Mouse (Mus musculus): Measurements from ENCODE around the gene Dnajc1.

- TF ChIP-seq KAT2A (conservative IDR thresholded peaks at IDR 0.05; ENCODE audit: low read depth, low read length) (no peak), TAL1 (IDR thresholded peaks at IDR 0.05; ENCODE audit: low read length) (no peak), USF1 (IDR thresholded peaks at IDR 0.05; ENCODE audit: low read depth, low read length) (no peak), MYC (IDR thresholded peaks at IDR 0.05; ENCODE audit: low read depth, low read length) (no peak), CTCF (IDR thresholded peaks at IDR 0.05 in 2 of 3, conservative IDR thresholded peaks at IDR 0.05 in 1 of 3; ENCODE audit: control insufficient read depth in 1 of 3, insufficient read depth in 1 of 3, low read depth in 2 of 3, low read length in 3 of 3, poor library complexity in 1 of 3, severe bottlenecking in 1 of 3) (no peak), POLR2A (IDR thresholded peaks at IDR 0.05; ENCODE audit: control insufficient read depth in 1 of 2, insufficient read depth in 1 of 2, low read depth in 1 of 2, low read length in 2 of 2, poor library complexity in 1 of 2) (no peak), MAFK (IDR thresholded peaks at IDR 0.05; ENCODE audit: borderline replicate concordance, low read depth, low read length) (no peak), HCFC1 (IDR thresholded peaks at IDR 0.05; ENCODE audit: low read depth, low read length) (no peak), EP300 (IDR thresholded peaks at IDR 0.05; ENCODE audit: low read depth in 1 of 2, low read length in 2 of 2) (no peak), RAD21 (IDR thresholded peaks at IDR 0.05; ENCODE audit: low read depth, low read length) (no peak), ETS1 (IDR thresholded peaks at IDR 0.05; ENCODE audit: low read depth, low read length) (no peak)
Observed at GRCm38 (mm10) chr2:18181631-18182030, 211.0 kb downstream of the Dnajc1 start.

Measured in MEL (cell line).